Mouse (Mus musculus): ENCODE measurements around the gene Gm3029.
"Not testable (repeated sequence)": the region's sequence is repeated elsewhere in the genome, so short reads cannot be mapped to it uniquely, and the experiment has no call there.

Gm3029 gene

DNA sequence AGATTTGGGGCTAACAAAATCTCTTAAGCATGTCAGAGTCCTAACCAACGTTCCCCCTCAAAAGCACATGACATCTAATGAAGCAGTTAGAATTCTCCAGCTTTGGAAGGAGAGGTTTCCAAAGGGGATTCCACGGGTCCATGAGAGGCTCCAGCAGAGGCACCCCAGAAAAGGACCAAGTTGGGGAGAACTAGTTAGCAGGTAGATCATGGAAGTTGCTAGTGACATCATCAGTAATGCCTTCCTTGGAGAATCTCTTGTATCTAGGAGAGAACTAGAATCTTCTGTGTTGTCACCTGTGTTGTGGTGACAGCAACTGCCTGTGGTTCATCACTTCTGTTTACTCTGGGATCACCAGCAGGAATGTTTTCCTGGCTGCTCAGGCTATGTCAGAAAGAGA is at the start of gene Gm3029:
Gene Gm3029, plus strand, starts transcription at position 301 of the 400 bp plus-strand sequence.
- DNase-seq (ENCODE audit: low spot score in 2 of 2), result not testable (repeated sequence)

GRCm38 (mm10) chr14:3883872-3884271 is 47.7 kb upstream of the Gm3029 start, which contains the start of gene Gm2916:
Gene Gm2916 (plus strand): TSS chr14:3884172.
- not testable (repeated sequence) for DNase-seq (ENCODE audit: low spot score in 2 of 2)

GRCm38 (mm10) chr14:3963247-3963646 is 31.7 kb downstream of the Gm3029 start, which contains the start of gene Gm3095:
Gene Gm3095 (plus strand): TSS chr14:3963547.
- DNase-seq (ENCODE audit: low spot score in 2 of 2), result not testable (repeated sequence)

Measured in natural killer cell, adult 2 months (primary cell).